Mouse (Mus musculus) ZHBTc4 (cell line): ENCODE results near the gene Samd4b.

ENCODE experiments used
- DNase-seq: peaks from one replicate; pipeline ENCODE4 v3.0.0-alpha.2; 2011; ENCODE audit warnings: low read depth, low spot score

Gene Samd4b

DNA sequence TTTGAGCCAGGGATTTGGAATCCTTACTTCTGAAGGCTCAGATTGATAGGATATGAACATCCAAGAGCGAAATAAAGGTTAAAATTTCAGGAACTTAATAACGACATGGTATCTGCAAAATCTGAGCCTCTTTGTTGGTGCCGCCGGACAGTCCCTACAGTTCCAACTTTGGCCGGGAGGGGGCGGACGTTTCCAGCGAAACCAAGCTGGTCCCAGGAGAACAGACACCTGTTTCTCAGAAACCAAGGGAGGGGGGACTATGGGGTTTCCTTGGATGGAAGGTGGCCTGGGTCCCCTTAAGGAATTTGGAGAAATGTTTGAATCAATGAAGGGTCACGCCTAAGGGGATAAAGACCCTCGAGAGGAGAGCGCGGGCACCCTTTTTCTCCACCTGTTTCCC is 151.5 kb downstream of the Samd4b start:
- peak; percentile 77 for DNase-seq

DNA sequence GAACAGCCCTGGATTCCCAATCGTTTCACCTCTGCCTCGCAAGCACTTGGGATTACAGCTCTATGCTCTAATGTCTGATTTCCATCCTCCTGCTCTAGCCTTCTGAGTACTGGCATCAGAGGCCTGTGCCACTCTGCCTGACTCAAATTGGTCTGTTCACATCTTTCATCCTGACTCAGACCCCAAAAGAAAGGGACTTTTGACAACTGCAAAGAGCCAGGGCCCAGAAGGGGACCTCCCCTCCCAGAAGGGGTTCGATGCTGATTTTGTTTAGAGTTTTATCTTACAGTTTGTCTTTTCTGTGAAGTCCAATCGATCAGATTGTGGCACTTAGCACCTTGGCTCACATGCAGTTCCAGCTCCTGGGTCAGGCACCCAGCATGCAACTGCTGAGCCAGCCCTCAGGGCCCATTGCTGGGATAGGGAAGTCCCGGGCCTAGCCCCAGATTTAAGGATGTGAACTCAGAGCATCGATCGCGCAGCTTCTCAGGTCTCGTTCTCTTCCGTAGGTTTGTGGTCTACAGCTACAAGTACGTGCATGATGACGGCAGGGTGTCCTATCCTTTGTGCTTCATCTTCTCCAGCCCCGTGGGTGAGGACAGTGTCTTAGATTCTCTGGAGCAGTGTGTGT is 153.5 kb downstream of the Samd4b start:
- DNase-seq: no peak

DNA sequence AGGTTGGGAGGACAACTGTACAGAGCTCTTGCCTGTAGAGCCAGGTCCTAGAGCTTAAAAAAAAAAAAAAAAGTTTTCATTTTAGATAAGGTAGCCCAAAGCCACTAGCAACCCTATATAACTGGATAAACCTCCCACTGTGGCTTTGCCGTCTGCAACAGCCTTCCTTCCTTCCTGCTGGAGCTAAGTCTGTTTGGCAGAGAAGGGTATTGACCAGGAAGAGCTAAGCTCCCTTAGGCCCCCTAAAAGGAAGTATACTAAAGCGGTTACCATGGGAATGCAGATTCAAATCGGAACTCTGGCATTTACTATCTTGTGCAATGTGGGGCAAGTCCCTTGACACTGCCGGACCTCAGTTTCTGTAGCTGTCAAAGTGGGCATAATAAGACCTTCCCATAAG is 155.3 kb downstream of the Samd4b start:
- no peak for DNase-seq

DNA sequence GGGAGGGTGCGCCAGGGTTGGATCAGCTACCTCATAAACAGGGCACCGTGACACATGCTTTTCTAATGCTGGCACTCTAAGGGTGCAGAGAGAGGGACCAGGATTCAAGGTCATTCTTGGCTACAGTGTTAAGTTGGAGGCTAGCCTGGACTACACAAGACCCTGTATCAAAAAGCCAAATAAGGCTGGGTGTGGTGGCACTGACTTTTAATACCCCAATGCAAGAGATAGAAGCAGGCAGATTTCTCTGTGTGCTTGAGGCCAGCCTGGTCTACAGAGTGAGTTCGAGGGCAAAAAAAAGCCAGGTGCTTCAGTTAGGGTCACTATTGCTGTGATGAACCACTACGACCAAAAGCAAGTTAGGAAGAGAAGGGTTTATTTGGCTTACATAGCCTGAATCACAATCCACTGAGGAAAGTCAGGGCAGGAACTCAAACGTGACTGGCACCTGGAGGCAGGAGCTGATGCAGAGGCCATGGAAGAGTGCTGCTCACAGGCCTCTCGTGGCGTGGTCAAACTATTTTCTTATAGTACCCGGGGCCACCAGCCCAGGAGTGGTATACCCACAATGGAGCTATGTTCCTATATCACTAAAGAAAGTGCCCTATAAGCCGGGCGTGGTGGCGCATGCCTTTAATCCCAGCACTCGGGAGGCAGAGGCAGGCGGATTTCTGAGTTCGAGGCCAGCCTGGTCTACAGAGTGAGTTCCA is 156.0 kb downstream of the Samd4b start:
- no peak for DNase-seq

DNA sequence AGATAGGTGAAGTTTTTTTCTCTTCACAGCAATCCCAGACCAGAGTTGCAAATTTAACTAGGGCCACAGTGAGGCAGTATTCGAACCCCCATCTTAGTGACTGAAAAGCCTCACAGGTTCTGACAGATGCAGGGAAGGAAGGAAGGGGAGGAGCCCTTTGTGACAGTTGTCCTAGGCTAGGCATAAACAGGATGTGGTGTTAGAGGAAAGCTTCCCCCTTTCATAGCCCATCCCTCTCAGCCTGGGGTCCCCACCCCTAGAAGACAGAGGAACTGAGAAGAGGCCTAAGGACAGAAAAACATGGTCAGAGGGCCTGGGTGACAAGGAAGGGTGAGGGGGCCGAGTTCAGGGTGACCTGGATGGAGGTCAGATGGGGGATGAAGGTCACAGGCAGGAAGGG is 157.2 kb downstream of the Samd4b start:
- peak; percentile 84 for DNase-seq

DNA sequence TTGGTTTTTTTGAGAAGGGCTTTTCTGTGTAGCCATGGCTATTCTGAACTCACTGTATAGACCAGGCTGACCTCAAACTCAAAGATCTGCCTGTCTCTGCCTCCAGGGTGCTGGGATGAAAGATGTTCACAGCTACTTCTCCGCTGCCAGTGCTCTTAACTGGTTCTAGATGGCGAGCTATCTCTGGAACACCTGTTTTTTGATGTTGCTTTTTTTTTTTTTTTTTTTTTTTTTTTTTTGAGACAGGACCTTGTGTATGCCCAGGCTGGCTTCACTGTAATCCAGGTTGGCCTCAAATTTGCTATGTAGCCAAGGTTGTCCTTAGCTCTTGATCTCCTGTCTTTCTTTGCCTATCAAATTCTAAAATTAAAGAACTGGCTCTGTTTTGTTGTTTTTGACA is 159.2 kb downstream of the Samd4b start:
- no peak for DNase-seq

DNA sequence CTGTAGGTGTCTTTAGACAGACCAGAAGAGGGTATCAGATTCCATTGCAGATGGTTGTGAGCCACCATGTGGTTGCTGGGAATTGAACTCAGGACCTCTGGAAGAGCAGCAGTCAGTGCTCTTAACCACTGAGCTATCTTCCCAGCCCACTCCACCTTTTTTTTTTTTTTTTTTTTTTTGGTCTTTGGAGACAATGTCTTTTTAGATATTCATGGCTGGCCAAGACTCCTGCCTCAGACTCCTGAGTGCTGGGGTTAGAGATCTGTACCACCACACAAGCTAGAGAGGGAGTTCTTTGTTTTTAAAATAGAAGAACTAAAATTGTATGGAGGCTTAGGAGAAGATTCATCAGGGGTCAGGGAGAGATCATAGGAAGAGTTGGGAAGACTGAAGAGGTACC is 160.0 kb downstream of the Samd4b start:
- DNase-seq: no peak

DNA sequence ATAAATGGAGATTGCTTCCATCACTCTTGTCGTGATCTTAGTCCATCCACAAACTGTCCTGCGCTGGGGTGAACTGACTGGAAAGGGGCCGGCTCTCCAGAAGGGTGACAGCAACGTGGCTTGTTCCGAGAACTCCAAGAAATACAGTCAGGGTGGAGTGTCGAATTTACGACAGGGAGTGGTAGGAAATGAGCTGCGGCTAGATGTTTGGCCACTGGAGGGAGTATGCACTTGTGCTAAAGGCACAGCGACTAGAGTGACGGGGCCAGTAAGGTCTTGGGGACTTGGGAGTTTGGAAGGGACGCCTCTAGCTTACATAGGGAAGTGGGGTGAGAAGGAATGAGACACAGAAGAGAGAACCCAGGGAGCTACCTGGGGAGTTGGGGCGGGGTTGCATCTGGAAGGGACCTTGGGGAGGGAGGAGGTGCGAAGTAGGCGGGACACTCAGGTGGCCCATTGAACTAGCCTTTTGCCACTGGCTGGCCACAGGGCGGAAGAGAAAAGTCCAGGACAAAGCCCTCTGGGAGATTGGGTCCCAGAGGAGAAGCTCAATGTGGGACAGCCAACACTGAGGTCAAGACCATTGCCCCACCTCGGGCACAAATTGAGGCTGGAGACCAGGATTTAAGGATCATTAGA is 160.9 kb downstream of the Samd4b start, which contains the start of gene Gmfg:
Gmfg (plus strand) TSS at position 516 of the 639 bp plus-strand sequence.
- peak; percentile 95 for DNase-seq

DNA sequence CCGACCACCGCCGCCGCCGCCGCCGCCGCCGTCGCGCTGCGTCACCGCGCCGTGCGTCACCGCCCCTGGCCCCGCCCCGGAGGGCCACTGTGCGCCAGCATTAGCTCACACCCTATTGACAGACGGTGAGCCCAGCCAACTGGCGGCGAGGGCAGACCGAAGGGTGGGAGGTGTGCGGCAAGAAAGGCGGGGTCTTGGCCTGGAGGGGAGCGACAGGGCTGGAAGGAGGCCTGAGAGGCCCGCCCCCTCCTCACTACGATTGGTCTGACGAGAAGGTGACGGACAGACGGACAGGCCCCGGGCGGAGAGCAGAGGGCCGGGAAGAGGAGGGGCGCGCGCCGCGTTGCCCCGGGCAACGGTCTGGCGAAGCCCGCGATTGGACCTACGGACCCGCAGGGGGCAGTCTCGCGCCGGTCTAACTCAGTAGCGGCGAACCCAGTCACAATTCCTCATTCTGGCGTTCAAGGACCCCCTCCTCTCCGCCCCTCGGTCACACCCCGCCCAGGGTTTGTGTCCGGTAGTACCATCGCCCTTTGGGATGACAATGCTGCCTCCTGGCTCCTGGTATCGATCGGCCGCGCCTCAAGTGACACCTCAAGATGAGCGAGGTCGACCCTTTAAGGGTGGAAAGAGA is 161.6 kb downstream of the Samd4b start:
- peak; percentile 100 for DNase-seq

DNA sequence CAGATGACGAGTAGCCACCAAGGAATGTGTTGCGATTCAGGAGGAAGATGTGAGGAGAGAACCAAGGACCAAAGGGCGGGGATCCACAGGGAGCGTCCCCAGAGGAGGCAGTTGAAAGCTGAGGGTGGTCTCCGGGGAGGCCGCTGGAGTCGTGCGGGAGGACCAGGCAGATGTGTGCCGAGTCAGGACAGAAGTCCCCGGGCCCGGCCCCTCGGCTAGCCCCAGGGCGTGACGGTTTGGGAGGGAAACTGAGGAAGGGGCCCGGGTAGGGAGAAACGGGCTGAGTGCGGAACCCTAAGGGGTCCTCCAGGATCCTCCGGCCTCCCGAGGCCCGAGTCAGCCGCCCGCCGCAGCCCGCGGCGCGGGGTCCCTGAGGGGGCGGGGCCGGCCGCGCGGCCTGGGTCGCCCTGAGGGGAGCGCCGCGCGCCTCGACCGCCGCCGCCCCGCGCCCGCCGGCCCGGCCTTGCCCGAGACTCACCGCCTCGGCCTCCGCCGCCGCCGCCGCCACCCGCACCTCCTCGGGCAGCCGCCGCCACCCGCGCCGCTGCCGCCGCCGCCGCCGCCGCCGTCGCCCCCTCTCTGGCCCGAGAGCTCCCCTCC is 162.2 kb downstream of the Samd4b start:
- no peak for DNase-seq

DNA sequence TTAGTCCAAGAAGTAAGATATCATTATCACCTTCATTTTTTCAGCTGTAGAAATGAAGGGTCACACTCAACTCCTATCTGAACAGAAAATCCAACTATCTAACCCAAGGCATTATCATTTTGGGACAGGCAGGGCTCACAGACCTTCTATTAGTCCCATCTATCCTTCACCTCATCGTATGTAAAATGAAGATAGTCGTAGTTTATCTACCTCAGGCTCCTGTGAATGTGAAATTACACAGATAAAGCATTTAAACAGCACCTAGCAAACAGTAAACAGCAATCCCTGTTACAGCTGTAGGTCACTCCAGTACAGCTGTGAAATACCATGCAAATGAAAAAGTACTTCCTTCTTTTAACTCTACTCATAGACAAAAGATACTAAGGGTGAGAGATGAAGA is 165.7 kb downstream of the Samd4b start:
- DNase-seq: no peak

DNA sequence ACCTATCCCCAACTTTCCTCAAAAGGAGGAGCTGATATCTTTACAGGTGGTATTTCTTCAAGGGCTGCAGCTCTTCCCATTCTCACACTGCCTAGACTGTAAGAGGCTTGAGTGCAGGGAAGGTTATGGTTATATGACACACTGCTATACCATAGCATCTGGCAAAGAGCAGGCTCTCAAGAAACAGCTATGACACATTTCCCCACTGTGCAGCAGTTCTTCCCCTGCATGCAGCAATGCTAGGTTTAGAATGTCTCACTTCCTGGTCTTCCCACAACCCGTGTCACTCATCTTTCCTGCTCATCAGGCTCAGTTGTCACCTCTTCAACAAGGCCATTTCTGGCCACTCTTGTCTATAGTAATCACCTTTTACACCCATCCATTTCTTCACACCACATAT is 167.4 kb downstream of the Samd4b start:
- DNase-seq: no peak

DNA sequence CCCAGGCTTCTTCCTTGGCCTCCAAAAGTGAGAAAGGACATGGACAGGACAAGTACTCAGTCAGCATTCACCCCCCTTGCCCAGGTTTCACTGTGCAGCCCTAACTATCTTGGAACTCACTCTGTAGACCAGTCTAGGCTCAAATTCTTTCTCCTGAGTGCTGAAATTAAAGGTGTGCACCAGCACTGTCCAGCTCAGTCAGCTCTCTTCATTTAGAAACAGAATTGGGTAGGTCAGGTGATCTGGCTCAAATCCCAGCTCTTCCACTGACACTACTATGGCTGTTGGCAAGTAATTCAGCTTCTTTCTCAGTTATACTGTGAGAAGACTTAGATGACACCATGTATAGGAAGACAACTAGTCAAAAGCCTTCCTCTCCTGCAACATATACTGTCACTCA is 170.2 kb downstream of the Samd4b start:
- DNase-seq: no peak

DNA sequence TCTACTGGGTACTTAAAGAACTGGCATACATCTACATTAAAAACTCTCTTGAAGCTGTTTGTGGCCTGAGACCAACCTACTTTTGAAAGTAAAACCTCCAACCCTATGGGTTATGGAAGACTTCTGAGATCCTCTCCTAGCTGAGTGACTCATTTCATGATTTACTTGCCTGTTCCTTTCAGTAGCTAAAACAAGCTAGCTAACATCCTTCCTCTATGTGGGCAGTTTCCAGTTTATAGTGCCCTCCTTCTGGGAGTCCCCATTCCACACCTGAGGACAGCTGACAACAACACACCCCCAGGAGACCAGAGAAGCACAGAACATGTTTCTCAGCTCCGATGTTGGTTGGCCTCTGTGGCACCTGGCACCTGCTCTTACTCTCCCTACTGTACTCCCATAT is 174.9 kb downstream of the Samd4b start:
- DNase-seq: no peak

DNA sequence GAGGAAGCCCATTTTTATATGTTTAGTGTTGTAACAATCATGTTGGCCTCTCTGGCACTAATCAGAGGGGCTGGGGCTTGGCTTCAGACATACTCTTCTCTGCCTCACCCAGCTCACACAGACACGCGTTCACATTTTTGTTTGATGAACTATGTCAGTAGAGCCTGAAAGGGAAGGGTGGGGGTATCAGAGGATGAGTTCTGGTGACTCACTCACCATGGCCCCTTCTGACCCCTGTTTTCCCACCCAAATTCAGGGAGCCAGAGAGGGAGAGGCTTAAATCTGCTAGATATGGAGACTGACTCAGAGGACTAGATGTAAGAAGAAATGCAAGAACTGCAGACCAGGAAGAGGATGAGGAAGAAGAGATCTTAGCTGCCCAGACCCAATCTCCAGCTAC is 178.5 kb downstream of the Samd4b start:
- DNase-seq: no peak

DNA sequence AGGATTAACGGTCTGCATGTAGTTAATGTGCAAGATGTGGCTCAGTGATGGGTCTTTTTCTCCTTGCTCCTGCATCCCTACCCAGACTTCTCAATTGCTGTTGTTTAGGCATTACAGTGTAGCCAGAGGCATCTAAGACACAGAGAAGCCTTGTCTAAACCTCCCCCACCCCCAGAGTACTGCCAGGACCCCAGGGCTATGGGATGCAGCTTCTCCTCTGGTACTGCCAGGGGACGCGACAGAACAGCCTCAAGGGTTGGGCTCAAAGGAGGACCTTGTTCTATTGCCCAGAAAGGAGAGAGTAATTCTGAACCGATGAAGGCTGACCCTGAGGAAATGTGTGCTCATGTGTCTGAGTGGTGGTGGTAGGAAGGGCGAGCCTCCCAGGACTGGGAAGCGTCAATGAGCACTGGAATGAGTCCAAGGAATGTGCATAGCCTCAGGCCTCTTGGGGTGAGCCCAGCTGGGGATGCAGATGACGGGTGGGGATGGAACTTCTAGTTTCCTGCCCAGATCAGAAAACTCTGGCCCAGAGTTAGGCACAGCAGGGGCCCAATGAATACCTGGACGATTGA is 179.8 kb downstream of the Samd4b start:
- DNase-seq: peak; percentile 96

DNA sequence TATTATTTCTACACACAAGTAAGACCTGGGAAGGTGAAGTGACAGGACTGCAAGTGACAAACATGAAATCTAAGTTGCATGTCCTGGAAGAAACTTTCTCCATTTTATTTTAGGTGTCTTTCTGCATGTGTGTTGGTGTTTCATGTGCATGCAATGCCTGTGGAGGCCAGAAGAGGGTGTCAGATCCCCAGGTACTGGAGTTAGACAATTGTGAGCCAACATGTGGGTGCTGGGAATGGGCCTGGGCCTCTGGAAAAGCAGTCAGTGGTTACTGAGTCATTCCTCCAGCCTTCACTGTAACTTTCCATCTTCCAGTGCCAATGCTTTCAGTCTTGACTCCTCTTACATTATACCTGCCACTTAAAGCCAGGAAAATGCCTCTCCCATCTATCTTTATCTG is 180.6 kb downstream of the Samd4b start:
- DNase-seq: peak; percentile 62

DNA sequence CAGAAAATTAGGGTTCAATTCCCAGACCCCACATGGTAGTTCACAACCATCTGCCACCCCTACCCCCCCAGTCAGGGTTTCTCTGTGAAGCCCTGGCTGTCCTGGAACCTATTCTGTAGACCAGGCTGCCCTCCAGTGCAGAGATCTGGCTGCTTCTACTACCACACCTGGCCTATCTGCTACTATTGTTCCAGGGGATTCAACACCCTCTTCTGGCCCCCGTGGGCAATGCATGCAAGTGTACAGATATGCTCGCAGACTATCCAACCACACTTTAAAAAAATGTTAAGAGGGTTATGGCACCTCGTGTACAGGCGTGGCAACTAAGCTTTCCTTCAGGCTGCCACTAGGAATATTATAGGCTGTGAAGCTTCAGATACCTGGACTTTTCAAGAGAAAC is 185.1 kb downstream of the Samd4b start:
- peak; percentile 44 for DNase-seq

DNA sequence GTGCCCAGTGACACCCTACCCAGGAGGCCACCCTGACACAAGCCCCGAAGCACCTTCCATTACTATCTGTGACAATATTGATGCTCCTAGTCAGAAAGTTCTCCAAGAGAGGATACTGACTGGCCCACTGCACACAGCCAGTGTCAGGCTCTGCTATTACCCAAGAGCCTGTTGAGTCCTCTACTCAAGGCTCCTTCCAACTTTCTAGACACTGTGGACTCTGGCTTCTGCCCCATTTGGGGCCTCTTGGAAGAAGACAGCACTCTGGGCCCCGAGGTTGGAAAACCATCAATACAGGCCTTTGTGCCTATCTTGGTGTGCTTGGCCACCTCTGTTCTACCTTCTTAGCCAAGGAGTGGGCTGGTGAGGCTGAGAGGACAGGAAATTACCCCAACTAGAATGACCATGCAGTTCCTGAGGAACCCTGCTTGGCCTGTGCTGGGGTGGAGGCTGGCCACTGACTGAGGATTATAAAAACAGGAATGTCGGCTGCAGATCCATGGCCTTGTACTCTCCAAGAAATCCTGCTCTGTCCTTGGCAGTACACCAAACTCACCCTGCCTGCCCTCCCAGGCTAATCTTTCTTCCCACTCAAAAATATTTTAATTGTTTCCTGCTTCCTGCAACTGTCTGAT is 187.0 kb downstream of the Samd4b start:
- no peak for DNase-seq

DNA sequence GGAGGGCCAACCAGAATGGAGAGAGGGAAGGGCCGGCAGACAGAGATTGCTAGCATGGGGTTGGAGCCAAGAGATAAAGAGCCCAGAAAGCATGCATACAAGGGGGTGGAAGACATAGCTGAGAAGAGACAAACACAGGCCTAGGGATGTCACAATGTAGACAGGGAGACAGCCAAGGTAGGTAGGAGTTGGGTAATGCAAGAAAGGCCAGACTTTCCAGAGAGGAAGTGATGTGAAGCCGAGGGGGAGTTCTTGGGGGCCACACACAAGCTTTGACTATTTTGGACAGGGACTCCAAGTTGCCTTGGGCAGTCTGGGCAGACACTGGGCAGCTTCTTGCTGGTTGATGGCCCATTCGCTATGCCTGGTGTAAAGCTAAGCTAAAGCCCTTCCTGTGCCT is 196.0 kb downstream of the Samd4b start:
- no peak for DNase-seq

DNA sequence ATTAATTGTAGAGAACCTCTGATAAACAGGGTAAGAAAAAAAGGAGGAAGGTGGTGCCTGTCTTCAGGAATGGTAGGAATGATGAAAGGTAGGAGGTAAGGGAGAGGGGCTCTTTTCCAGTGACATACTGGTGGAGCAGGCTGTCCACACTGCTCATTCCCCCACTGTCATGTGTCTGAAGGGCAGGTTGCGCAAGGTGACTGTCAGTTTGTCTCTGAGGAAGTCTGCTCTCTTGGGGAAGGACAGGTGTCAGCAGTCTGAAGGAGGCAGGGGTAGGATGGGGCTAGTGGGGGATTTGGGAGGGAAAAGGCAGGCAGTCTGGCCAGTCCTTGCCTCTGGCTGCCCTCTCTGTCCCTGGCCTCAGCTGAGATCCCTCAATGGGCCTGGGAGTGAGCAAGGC is 196.9 kb downstream of the Samd4b start:
- no peak for DNase-seq
